Mouse (Mus musculus) CH12.LX (cell line): ENCODE data around the gene Ptprm. TPM values are rescaled to one million over a fixed set of nuclear protein-coding genes. Genes with fewer than 3 reads are reported as not detected.

Experiments
- DNase-seq: peaks from one replicate; pipeline ENCODE4 v3.0.0-alpha.2; 2013; ENCODE audit errors: extremely low read depth
- H3K27ac ChIP-seq: 2 replicates; pipeline ENCODE4 v1.5.1; 2012; ENCODE audit warnings: low read depth, mild to moderate bottlenecking, control low read depth, moderate library complexity; ENCODE audit not compliant: insufficient read depth
- H3K27me3 ChIP-seq: replicated peaks from 2 replicates; pipeline ENCODE3; 2012; ENCODE audit warnings: inconsistent platforms
- H3K36me3 ChIP-seq, 2 experiments: replicated peaks in 1 of 2; 2 replicates each; pipeline versions ENCODE3 to v1.6.1; 2012; ENCODE audit warnings: inconsistent platforms in 1 of 2, low read length in 1 of 2, mild to moderate bottlenecking in 1 of 2, mixed read lengths in 1 of 2, moderate library complexity in 1 of 2; ENCODE audit not compliant: control insufficient read depth in 1 of 2, insufficient read depth in 1 of 2
- H3K4me1 ChIP-seq, 2 experiments: 2 replicates each; pipeline ENCODE4 v1.6.1; 2012; ENCODE audit warnings: inconsistent platforms in 1 of 2, moderate library complexity in 1 of 2; ENCODE audit not compliant: insufficient read depth in 2 of 2, control insufficient read depth in 1 of 2
- H3K4me2 ChIP-seq: 2 replicates; pipeline ENCODE4 v1.6.1; 2012; ENCODE audit warnings: low read depth, mild to moderate bottlenecking, control low read depth; ENCODE audit not compliant: poor library complexity, insufficient read depth, severe bottlenecking
- H3K4me3 ChIP-seq, 3 experiments: fragments of 150-350 bp in 1 of 3; sonication (generic) in 1 of 3; replicated peaks in 1 of 3; 2 replicates each; pipeline versions ENCODE3 to v1.5.1; 2011 to 2012; ENCODE audit warnings: low read depth in 2 of 3, low read length in 2 of 3, mild to moderate bottlenecking in 2 of 3, moderate library complexity in 2 of 3, control low read depth in 1 of 3, improper control_type of control experiment in 1 of 3, inconsistent platforms in 1 of 3, mixed read lengths in 1 of 3; ENCODE audit not compliant: poor library complexity in 1 of 3
- H3K79me2 ChIP-seq: replicated peaks from 2 replicates; pipeline ENCODE4 v1.6.1; 2012; ENCODE audit warnings: mild to moderate bottlenecking, moderate library complexity; ENCODE audit not compliant: control insufficient read depth, poor library complexity, insufficient read depth, severe bottlenecking; ENCODE audit errors: extremely low read depth
- H3K9ac ChIP-seq: 2 replicates; pipeline ENCODE4 v1.6.1; 2012; ENCODE audit warnings: low read depth, mild to moderate bottlenecking, control low read depth, moderate library complexity; ENCODE audit not compliant: insufficient read depth
- H3K9me3 ChIP-seq: replicated peaks from 2 replicates; pipeline ENCODE3; 2012; ENCODE audit warnings: low read length, inconsistent platforms, mixed read lengths
- BHLHE40 ChIP-seq: IDR thresholded peaks from 2 replicates; pipeline ENCODE4 v1.6.1; 2011; ENCODE audit warnings: mild to moderate bottlenecking, low read depth, low read length, improper control_type of control experiment
- CHD2 ChIP-seq: IDR thresholded peaks from 2 replicates; pipeline ENCODE4 v1.6.1; 2011; ENCODE audit warnings: low read length, improper control_type of control experiment
- CTCF ChIP-seq, 2 experiments: IDR thresholded peaks in 1 of 2; conservative IDR thresholded peaks in 1 of 2; 2 replicates each; pipeline ENCODE4 v1.5.1; 2011 to 2012; ENCODE audit warnings: low read depth in 2 of 2, low read length in 2 of 2, improper control_type of control experiment in 1 of 2, inconsistent platforms in 1 of 2, mild to moderate bottlenecking in 1 of 2, moderate library complexity in 1 of 2
- E2F4 ChIP-seq: IDR thresholded peaks from 2 replicates; pipeline ENCODE4 v1.6.1; 2011; ENCODE audit warnings: low read depth, low read length, improper control_type of control experiment; ENCODE audit not compliant: insufficient replicate concordance
- IRF4 ChIP-seq: IDR thresholded peaks from 2 replicates; pipeline ENCODE4 v1.6.1; 2014; ENCODE audit warnings: low read depth, mild to moderate bottlenecking, inconsistent platforms, low read length, improper control_type of control experiment
- JUN ChIP-seq: IDR thresholded peaks from 2 replicates; pipeline ENCODE4 v1.6.1; 2011; ENCODE audit warnings: low read depth, mild to moderate bottlenecking, low read length, improper control_type of control experiment, moderate library complexity; ENCODE audit not compliant: insufficient read depth
- JUND ChIP-seq: conservative IDR thresholded peaks from 2 replicates; pipeline ENCODE4 v1.6.1; 2011; ENCODE audit warnings: low read depth, low read length, improper control_type of control experiment
- MAX ChIP-seq: IDR thresholded peaks from 2 replicates; pipeline ENCODE4 v1.6.1; 2011; ENCODE audit warnings: low read length, improper control_type of control experiment
- MEF2A ChIP-seq: IDR thresholded peaks from 2 replicates; pipeline ENCODE4 v1.6.1; 2014; ENCODE audit warnings: low read depth, mild to moderate bottlenecking, inconsistent platforms, low read length, improper control_type of control experiment, borderline replicate concordance
- MXI1 ChIP-seq: IDR thresholded peaks from 2 replicates; pipeline ENCODE4 v1.6.1; 2011; ENCODE audit warnings: mild to moderate bottlenecking, low read depth, low read length, improper control_type of control experiment
- NELFE ChIP-seq: IDR thresholded peaks from 2 replicates; pipeline ENCODE4 v1.6.1; 2011; ENCODE audit warnings: low read depth, low read length, improper control_type of control experiment
- POLR2A ChIP-seq: IDR thresholded peaks from 2 replicates; pipeline ENCODE4 v1.6.1; 2011; ENCODE audit warnings: low read depth, mild to moderate bottlenecking, improper control_type of control experiment, low read length
- POLR2AphosphoS2 ChIP-seq: IDR thresholded peaks from 2 replicates; pipeline ENCODE4 v1.6.1; 2011; ENCODE audit warnings: low read depth, low read length, improper control_type of control experiment
- RAD21 ChIP-seq: IDR thresholded peaks from 2 replicates; pipeline ENCODE4 v1.6.1; 2011; ENCODE audit warnings: low read depth, mild to moderate bottlenecking, low read length, improper control_type of control experiment, moderate library complexity
- SIN3A ChIP-seq: IDR thresholded peaks from 2 replicates; pipeline ENCODE4 v1.6.1; 2012; ENCODE audit warnings: low read length, improper control_type of control experiment, inconsistent platforms
- TBP ChIP-seq: conservative IDR thresholded peaks from 2 replicates; pipeline ENCODE4 v1.6.1; 2011; ENCODE audit warnings: low read depth, low read length, improper control_type of control experiment
- TCF12 ChIP-seq: IDR thresholded peaks from 2 replicates; pipeline ENCODE4 v1.6.1; 2014; ENCODE audit warnings: low read depth, mild to moderate bottlenecking, inconsistent platforms, low read length, improper control_type of control experiment
- UBTF ChIP-seq: IDR thresholded peaks from 2 replicates; pipeline ENCODE4 v1.6.1; 2012; ENCODE audit warnings: low read depth, mild to moderate bottlenecking, inconsistent platforms, low read length, improper control_type of control experiment, moderate library complexity
- USF1 ChIP-seq: IDR thresholded peaks from 2 replicates; pipeline ENCODE4 v1.6.1; 2014; ENCODE audit warnings: low read depth, mild to moderate bottlenecking, inconsistent platforms, low read length, improper control_type of control experiment
- ZKSCAN1 ChIP-seq: IDR thresholded peaks from 2 replicates; pipeline ENCODE4 v1.6.1; 2012; ENCODE audit warnings: low read depth, inconsistent platforms, low read length, improper control_type of control experiment, borderline replicate concordance
- ZNF384 ChIP-seq: IDR thresholded peaks from 2 replicates; pipeline ENCODE4 v1.6.1; 2012; ENCODE audit warnings: low read depth, low read length, improper control_type of control experiment, inconsistent platforms
- dilution Hi-C: fragments of 300-500 bp; cut with MboI; formaldehyde crosslinking; loops from 2 replicates; pipeline ENCODE4 v1.14.3; 2020; ENCODE audit warnings: low sequenced_read_pairs; ENCODE audit not compliant: extremely low pct_unique_long_range_greater_than_20kb, extremely low pct_ligation_motif_present
- in situ Hi-C: fragments of 300-500 bp; cut with MboI; formaldehyde crosslinking; loops from 3 replicates; pipeline ENCODE4 v1.14.3; 2019; ENCODE audit warnings: low sequenced_read_pairs, low pct_ligation_motif_present, low pct_unique_long_range_greater_than_20kb, mixed read lengths
- polyA plus RNA-seq: library from polyadenylated mRNA; unstranded; fragments of >175 nt; gene quantifications from 2 replicates; pipeline ENCODE4 v1.2.1, GENCODE M21; 2012; ENCODE audit warnings: low read depth; ENCODE audit not compliant: insufficient read length
- total RNA-seq, 2 experiments: library from RNA; depleted of rRNA; stranded (reverse); fragments of 300-350 nt in 1 of 2; fragments of >200 nt in 1 of 2; gene quantifications; 2 replicates each; pipeline ENCODE4 v1.2.3; 2012 to 2014

Gene Ptprm
- total and polyA plus RNA-seq, 3 experiments = not detected

DNA sequence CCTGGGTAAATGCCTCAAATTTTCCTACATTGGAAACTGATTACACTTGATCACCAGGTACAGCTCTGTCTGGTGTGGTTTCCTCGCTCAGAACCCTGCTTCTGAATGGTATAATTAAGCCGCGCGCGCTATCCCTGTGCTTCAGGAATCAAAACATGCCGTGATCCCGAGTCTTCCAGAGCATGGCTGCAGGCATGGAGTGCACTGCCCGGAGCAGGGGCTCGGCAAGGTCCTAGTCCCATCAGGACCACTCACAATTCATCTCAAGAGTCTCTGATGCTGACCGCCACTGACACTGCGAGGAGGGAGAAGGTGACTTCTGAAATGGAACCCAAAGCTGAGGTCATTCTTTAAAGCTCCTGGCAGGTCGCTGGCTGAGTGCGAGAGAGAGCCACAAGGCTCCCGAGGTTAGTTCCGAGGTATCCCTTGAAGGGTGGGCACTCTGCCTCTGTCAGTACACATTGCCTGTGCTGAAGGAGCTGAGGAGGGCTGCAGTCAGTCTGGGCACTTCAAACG, 682.5 kb downstream of the Ptprm start:
- Histone ChIP-seq H3K9me3 (peaks cover 79% of the 10 kb centered on the region), H3K79me2 (no peaks in the 10 kb centered on the region), H3K36me3 (no peaks in the 10 kb centered on the region), H3K4me2 (no peak overlapping the region), H3K4me1 (no peaks in the 10 kb centered on the region), H3K9ac (no peak overlapping the region), H3K27ac (no peak overlapping the region), H3K4me3 (no peak overlapping the region), H3K27me3 (no peaks in the 10 kb centered on the region)
- DNase-seq = no peak
- in situ Hi-C loops = no loop called here
- TF ChIP-seq IRF4 = no peak
- TF ChIP-seq TCF12 = no peak
- no peak for TF ChIP-seq BHLHE40
- no peak for TF ChIP-seq POLR2A
- TF ChIP-seq SIN3A = no peak
- no peak for TF ChIP-seq TBP
- TF ChIP-seq MXI1 = no peak
- no peak for TF ChIP-seq USF1
- no peak for TF ChIP-seq ZNF384
- no peak for TF ChIP-seq RAD21
- TF ChIP-seq NELFE = no peak
- TF ChIP-seq MAX = no peak
- TF ChIP-seq ZKSCAN1 = no peak
- dilution Hi-C loops = no loop called here

DNA sequence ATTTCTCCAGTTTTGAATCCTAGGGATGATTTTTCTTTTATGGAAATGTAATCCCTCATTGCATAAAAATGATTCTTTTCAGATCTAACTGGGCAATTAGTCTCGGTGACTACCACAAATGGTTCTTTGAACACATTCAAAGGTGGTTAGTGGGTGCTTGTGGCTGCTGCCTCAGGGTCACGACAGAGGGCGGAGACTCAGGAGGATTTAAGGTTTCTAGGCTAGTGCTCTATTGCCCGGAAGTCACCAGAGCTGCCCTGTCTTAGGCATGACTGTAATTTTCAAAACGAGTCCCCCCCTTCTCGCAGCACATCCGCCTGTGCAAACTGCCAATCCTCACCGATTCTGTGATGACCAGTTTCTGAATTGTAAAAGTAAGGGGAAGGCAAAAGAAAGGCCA, 683.0 kb downstream of the Ptprm start:
- in situ Hi-C loops = no loop called here

More for the DNA sequence above, 683.0 kb downstream of the Ptprm start:
- no peak overlapping the region for H3K27ac ChIP-seq
- H3K9me3 ChIP-seq = peaks cover 78% of the 10 kb centered on the region
- no peak for TF ChIP-seq CHD2
- no peak for TF ChIP-seq JUN
- no peak for TF ChIP-seq BHLHE40
- no peak for TF ChIP-seq POLR2A
- TF ChIP-seq TBP = no peak
- no peak for TF ChIP-seq USF1
- TF ChIP-seq TCF12 = no peak
- no peak for TF ChIP-seq CTCF (conservative IDR thresholded peaks at IDR 0.05 in 1 of 2, IDR thresholded peaks at IDR 0.05 in 1 of 2; ENCODE audit: low read depth in 2 of 2, low read length in 2 of 2)
- no peak for TF ChIP-seq E2F4
- TF ChIP-seq NELFE = no peak
- TF ChIP-seq MXI1 = no peak
- TF ChIP-seq UBTF = no peak
- no peak for TF ChIP-seq JUND
- no peak for TF ChIP-seq IRF4
- no peak for TF ChIP-seq MEF2A
- TF ChIP-seq POLR2AphosphoS2 = no peak
- H3K4me2 ChIP-seq = no peak overlapping the region
- no peak overlapping the region for H3K4me3 ChIP-seq
- H3K27me3 ChIP-seq = no peaks in the 10 kb centered on the region
- dilution Hi-C loops = no loop called here
- H3K9ac ChIP-seq = no peak overlapping the region
- no peaks in the 10 kb centered on the region for H3K36me3 ChIP-seq
- no peak for DNase-seq
- no peaks in the 10 kb centered on the region for H3K79me2 ChIP-seq
- no peaks in the 10 kb centered on the region for H3K4me1 ChIP-seq
